Mouse (Mus musculus): ENCODE measurements at regions not wholly inside any gene's neighbourhood (a gene's known extent, or its start where the extent isn't known, plus 50 kb on each side); places are given as distances from the start of the nearest gene placed in this dataset.

- no peak overlapping the region for H3K9ac ChIP-seq (replicated peaks)
- no peaks in the 10 kb centered on the region for H3K36me3 ChIP-seq
- no peaks in the 10 kb centered on the region for H3K9me3 ChIP-seq
- H3K27ac ChIP-seq: no peak overlapping the region
- H3K4me2 ChIP-seq: no peak overlapping the region
- 85% methylated on average over 6 of the region's 6 CpGs for WGBS
- no peak overlapping the region for H3K4me3 ChIP-seq (replicated peaks)
- 0 out of 2 replicates have a peak, but pooled peaks cover 7% of the 10 kb centered on the region for H3K4me1 ChIP-seq (replicated peaks)
- H3K27me3 ChIP-seq: peaks cover 2% of the 10 kb centered on the region; the same call in 1 of the 2 replicates
- no peak for ATAC-seq (ENCODE audit: insufficient number of reproducible peaks, insufficient read depth, low FRiP score, low TSS enrichment, low read depth)
These were observed 157.1 kb downstream of the Dyrk2 start for GRCm38 (mm10) chr10:118712951-118713350.

- H3K27me3 ChIP-seq: no peaks in the 10 kb centered on the region
- ATAC-seq (ENCODE audit: insufficient number of reproducible peaks, insufficient read depth, low FRiP score, low TSS enrichment, low read depth): no peak
- H3K9ac ChIP-seq (replicated peaks): no peak overlapping the region
These were observed 155.8 kb downstream of the Dyrk2 start for GRCm38 (mm10) chr10:118714179-118714581.

GRCm38 (mm10) chr10:118714595-118714994 lies 155.4 kb downstream of the Dyrk2 start:
- 0 out of 2 replicates have a peak, but pooled peaks cover 7% of the 10 kb centered on the region for H3K4me1 ChIP-seq (replicated peaks)
- H3K27ac ChIP-seq: no peak overlapping the region
- no peak for ATAC-seq (ENCODE audit: insufficient number of reproducible peaks, insufficient read depth, low FRiP score, low TSS enrichment, low read depth)
- H3K27me3 ChIP-seq: no peaks in the 10 kb centered on the region
- no peak overlapping the region for H3K4me3 ChIP-seq (replicated peaks)
- WGBS: 91% methylated on average over 4 of the region's 4 CpGs
- H3K9ac ChIP-seq (replicated peaks): no peak overlapping the region
- no peak overlapping the region for H3K4me2 ChIP-seq
- H3K36me3 ChIP-seq: no peaks in the 10 kb centered on the region
- no peaks in the 10 kb centered on the region for H3K9me3 ChIP-seq

More at GRCm38 (mm10) chr10:118714179-118714581, 155.8 kb downstream of the Dyrk2 start:
- no peak overlapping the region for H3K4me2 ChIP-seq
- H3K9me3 ChIP-seq: no peaks in the 10 kb centered on the region
- H3K4me3 ChIP-seq (replicated peaks): no peak overlapping the region
- 0 out of 2 replicates have a peak, but pooled peaks cover 7% of the 10 kb centered on the region for H3K4me1 ChIP-seq (replicated peaks)
- no peaks in the 10 kb centered on the region for H3K36me3 ChIP-seq
- H3K27ac ChIP-seq: no peak overlapping the region
- 87% methylated on average over 17 of the region's 17 CpGs for WGBS

- H3K27ac ChIP-seq: no peak overlapping the region
- 46% methylated on average over 1 of the region's 1 CpGs for WGBS
These were observed 149.4 kb downstream of the Dyrk2 start for GRCm38 (mm10) chr10:118720630-118721029.

GRCm38 (mm10) chr10:118722132-118722551 lies 147.9 kb downstream of the Dyrk2 start:
- H3K9ac ChIP-seq (replicated peaks): no peak overlapping the region
- ATAC-seq (ENCODE audit: insufficient number of reproducible peaks, insufficient read depth, low FRiP score, low TSS enrichment, low read depth): no peak
- peaks cover 13% of the 10 kb centered on the region for H3K4me1 ChIP-seq (replicated peaks)
- H3K27me3 ChIP-seq: no peaks in the 10 kb centered on the region
- 56% methylated on average over 5 of the region's 5 CpGs for WGBS
- H3K4me3 ChIP-seq (replicated peaks): no peak overlapping the region
- H3K4me2 ChIP-seq: no peak overlapping the region
- H3K27ac ChIP-seq: no peak overlapping the region
- H3K9me3 ChIP-seq: no peaks in the 10 kb centered on the region
- H3K36me3 ChIP-seq: no peaks in the 10 kb centered on the region

More at GRCm38 (mm10) chr10:118720630-118721029, 149.4 kb downstream of the Dyrk2 start:
- Histone ChIP-seq H3K36me3 (no peaks in the 10 kb centered on the region), H3K4me1 (replicated peaks) (peaks cover 13% of the 10 kb centered on the region), H3K27me3 (no peaks in the 10 kb centered on the region), H3K9ac (replicated peaks) (no peak overlapping the region), H3K4me3 (replicated peaks) (no peak overlapping the region), H3K9me3 (no peaks in the 10 kb centered on the region), H3K4me2 (no peak overlapping the region)
- no peak for ATAC-seq (ENCODE audit: insufficient number of reproducible peaks, insufficient read depth, low FRiP score, low TSS enrichment, low read depth)

- WGBS: 64% methylated on average over 3 of the region's 3 CpGs
- ATAC-seq (ENCODE audit: insufficient number of reproducible peaks, insufficient read depth, low FRiP score, low TSS enrichment, low read depth): no peak
- H3K9ac ChIP-seq (replicated peaks): no peak overlapping the region
- H3K27ac ChIP-seq: no peak overlapping the region
- no peak overlapping the region for H3K4me3 ChIP-seq (replicated peaks)
- H3K36me3 ChIP-seq: no peaks in the 10 kb centered on the region
- no peak overlapping the region for H3K4me2 ChIP-seq
- H3K27me3 ChIP-seq: no peaks in the 10 kb centered on the region
- H3K9me3 ChIP-seq: no peaks in the 10 kb centered on the region
- H3K4me1 ChIP-seq (replicated peaks): peaks cover 13% of the 10 kb centered on the region
These were observed 147.3 kb downstream of the Dyrk2 start for GRCm38 (mm10) chr10:118722671-118723070.

GRCm38 (mm10) chr10:118736093-118736492 lies 133.9 kb downstream of the Dyrk2 start:
- Histone ChIP-seq H3K4me3 (replicated peaks) (no peak overlapping the region), H3K9me3 (peaks cover 6% of the 10 kb centered on the region; the same call in 1 of the 2 replicates), H3K36me3 (no peaks in the 10 kb centered on the region), H3K27ac (no peak overlapping the region), H3K27me3 (no peaks in the 10 kb centered on the region), H3K9ac (replicated peaks) (no peak overlapping the region), H3K4me2 (no peak overlapping the region), H3K4me1 (replicated peaks) (no peaks in the 10 kb centered on the region)
- 82% methylated on average over 4 of the region's 4 CpGs for WGBS
- no peak for ATAC-seq (ENCODE audit: insufficient number of reproducible peaks, insufficient read depth, low FRiP score, low TSS enrichment, low read depth)

GRCm38 (mm10) chr10:118737064-118737463 lies 132.9 kb downstream of the Dyrk2 start:
- Histone ChIP-seq H3K9ac (replicated peaks) (no peak overlapping the region), H3K4me1 (replicated peaks) (no peaks in the 10 kb centered on the region), H3K9me3 (peaks cover 6% of the 10 kb centered on the region; the same call in 1 of the 2 replicates), H3K4me2 (no peak overlapping the region), H3K27me3 (no peaks in the 10 kb centered on the region), H3K36me3 (no peaks in the 10 kb centered on the region), H3K27ac (no peak overlapping the region), H3K4me3 (replicated peaks) (no peak overlapping the region)
- ATAC-seq (ENCODE audit: insufficient number of reproducible peaks, insufficient read depth, low FRiP score, low TSS enrichment, low read depth): no peak

- no peak for ATAC-seq (ENCODE audit: insufficient number of reproducible peaks, insufficient read depth, low FRiP score, low TSS enrichment, low read depth)
- Histone ChIP-seq H3K27ac (no peak overlapping the region), H3K4me2 (no peak overlapping the region), H3K36me3 (no peaks in the 10 kb centered on the region), H3K9ac (replicated peaks) (no peak overlapping the region), H3K9me3 (peaks cover 6% of the 10 kb centered on the region; the same call in 1 of the 2 replicates), H3K27me3 (no peaks in the 10 kb centered on the region), H3K4me3 (replicated peaks) (no peak overlapping the region), H3K4me1 (replicated peaks) (no peaks in the 10 kb centered on the region)
- WGBS: 73% methylated on average over 10 of the region's 10 CpGs
These were observed 130.0 kb downstream of the Dyrk2 start for GRCm38 (mm10) chr10:118739849-118740481.

- no peak overlapping the region for H3K4me3 ChIP-seq (replicated peaks)
- H3K27me3 ChIP-seq: no peaks in the 10 kb centered on the region
- 87% methylated on average over 9 of the region's 9 CpGs for WGBS
- no peak overlapping the region for H3K9ac ChIP-seq (replicated peaks)
- no peak overlapping the region for H3K27ac ChIP-seq
- no peak for ATAC-seq (ENCODE audit: insufficient number of reproducible peaks, insufficient read depth, low FRiP score, low TSS enrichment, low read depth)
- H3K4me1 ChIP-seq (replicated peaks): peaks cover 6% of the 10 kb centered on the region
- no peaks in the 10 kb centered on the region for H3K9me3 ChIP-seq
- no peak overlapping the region for H3K4me2 ChIP-seq
- no peaks in the 10 kb centered on the region for H3K36me3 ChIP-seq
These were observed 126.2 kb downstream of the Dyrk2 start for GRCm38 (mm10) chr10:118743831-118744230.

- Histone ChIP-seq H3K36me3 (no peaks in the 10 kb centered on the region), H3K9ac (replicated peaks) (no peak overlapping the region), H3K27ac (no peak overlapping the region), H3K4me3 (replicated peaks) (no peak overlapping the region), H3K4me2 (no peak overlapping the region), H3K4me1 (replicated peaks) (peaks cover 6% of the 10 kb centered on the region), H3K9me3 (no peaks in the 10 kb centered on the region), H3K27me3 (no peaks in the 10 kb centered on the region)
- 56% methylated on average over 4 of the region's 4 CpGs for WGBS
- no peak for ATAC-seq (ENCODE audit: insufficient number of reproducible peaks, insufficient read depth, low FRiP score, low TSS enrichment, low read depth)
These were observed 123.2 kb downstream of the Dyrk2 start for GRCm38 (mm10) chr10:118746719-118747395.

Data from limb, embryonic 12.5 days (tissue).